Mouse (Mus musculus) forebrain, embryonic 16.5 days (tissue): ENCODE measurements at regions not wholly inside any gene's neighbourhood (a gene's known extent, or its start where the extent isn't known, plus 50 kb on each side); places are given as distances from the start of the nearest gene placed in this dataset.
A peak's percentile ranks its signal among the peaks of the same experiment; 100 is the strongest.

Experiments
- ATAC-seq: fragments of 200-750 bp; cut with Nextera tagmentation; 2 replicates; pipeline ENCODE4 v1.8.0; 2017; ENCODE audit warnings: mild to moderate bottlenecking, moderate library complexity
- H3K27ac ChIP-seq: fragments of 300-500 bp; sonication (generic); 2 replicates; pipeline ENCODE4 v1.5.1; 2014; ENCODE audit warnings: low read length, control low read depth
- H3K27me3 ChIP-seq: fragments of 300-500 bp; sonication (generic); replicated peaks from 2 replicates; pipeline ENCODE4 v1.6.1; 2014; ENCODE audit warnings: low read length; ENCODE audit not compliant: control insufficient read depth, insufficient read depth
- H3K36me3 ChIP-seq: fragments of 300-500 bp; sonication (generic); 2 replicates; pipeline ENCODE4 v1.6.1; 2014; ENCODE audit not compliant: control insufficient read depth, insufficient read depth
- H3K4me1 ChIP-seq: fragments of 300-500 bp; sonication (generic); replicated peaks from 2 replicates; pipeline ENCODE4 v1.6.1; 2014; ENCODE audit warnings: low read length; ENCODE audit not compliant: control insufficient read depth, insufficient read depth
- H3K4me2 ChIP-seq: fragments of 300-500 bp; sonication (generic); 2 replicates; pipeline ENCODE4 v1.6.1; 2014; ENCODE audit warnings: mild to moderate bottlenecking, low read length, control low read depth
- H3K4me3 ChIP-seq: fragments of 300-500 bp; sonication (generic); replicated peaks from 2 replicates; pipeline ENCODE4 v1.5.1; 2014; ENCODE audit warnings: mild to moderate bottlenecking, low read length, control low read depth
- H3K9ac ChIP-seq: fragments of 300-500 bp; sonication (generic); replicated peaks from 2 replicates; pipeline ENCODE4 v1.6.1; 2014; ENCODE audit warnings: low read depth, low read length, control low read depth
- H3K9me3 ChIP-seq: fragments of 300-500 bp; sonication (generic); 2 replicates; pipeline ENCODE4 v1.6.1; 2016; ENCODE audit warnings: low read length; ENCODE audit not compliant: control insufficient read depth
- WGBS: fragments of 180-500 bp; shearing (Covaris S2); extraction: QIAGEN DNeasy Blood & Tissue Kit; methylation state at CpG from one replicate; pipeline ENCODE4 v1.1.7; 2014; 5-methylcytosine and 5-hydroxymethylcytosine counted together

- H3K36me3 ChIP-seq, result no peaks in the 10 kb centered on the region
- no peaks in the 10 kb centered on the region for H3K9me3 ChIP-seq
- no peak overlapping the region for H3K4me2 ChIP-seq
- peak; percentile 61; the same call in 1 of the 2 replicates for ATAC-seq
- WGBS, result 38% methylated on average over 8 of the region's 8 CpGs
- H3K9ac ChIP-seq, result no peak overlapping the region
- no peak overlapping the region for H3K4me3 ChIP-seq
- no peak overlapping the region for H3K27ac ChIP-seq
- no peaks in the 10 kb centered on the region for H3K27me3 ChIP-seq
- H3K4me1 ChIP-seq, result no peaks in the 10 kb centered on the region; the same call in 1 of the 2 replicates
Observed at GRCm38 (mm10) chr3:66661826-66662618, 319.2 kb upstream of the Rsrc1 start.

GRCm38 (mm10) chr3:66683589-66684286, 297.5 kb upstream of the Rsrc1 start:
- Histone ChIP-seq H3K4me3 (no peak overlapping the region), H3K27me3 (no peaks in the 10 kb centered on the region; the same call in 1 of the 2 replicates), H3K9ac (no peak overlapping the region), H3K9me3 (peaks cover 3% of the 10 kb centered on the region; the same call in 1 of the 2 replicates), H3K36me3 (no peaks in the 10 kb centered on the region), H3K4me2 (no peak overlapping the region), H3K4me1 (peaks cover 2% of the 10 kb centered on the region; the same call in 1 of the 2 replicates), H3K27ac (no peak overlapping the region)
- ATAC-seq, result 0 out of 2 replicates have a peak, but pooled peaks have one; percentile 23
- 15% methylated on average over 8 of the region's 8 CpGs for WGBS

- Histone ChIP-seq H3K4me2 (no peak overlapping the region), H3K27ac (no peak overlapping the region)
- 32% methylated on average over 5 of the region's 5 CpGs for WGBS
Observed at GRCm38 (mm10) chr3:66684287-66684903, 296.8 kb upstream of the Rsrc1 start.

GRCm38 (mm10) chr3:66685136-66685535, 296.1 kb upstream of the Rsrc1 start:
- peaks cover 3% of the 10 kb centered on the region; the same call in 1 of the 2 replicates for H3K9me3 ChIP-seq
- 66% methylated on average over 12 of the region's 12 CpGs for WGBS
- H3K36me3 ChIP-seq, result no peaks in the 10 kb centered on the region
- H3K9ac ChIP-seq, result no peak overlapping the region
- peaks cover 2% of the 10 kb centered on the region; the same call in 1 of the 2 replicates for H3K4me1 ChIP-seq
- no peaks in the 10 kb centered on the region; the same call in 1 of the 2 replicates for H3K27me3 ChIP-seq
- H3K27ac ChIP-seq, result no peak overlapping the region
- no peak for ATAC-seq
- no peak overlapping the region for H3K4me2 ChIP-seq
- no peak overlapping the region for H3K4me3 ChIP-seq

More at GRCm38 (mm10) chr3:66684287-66684903, 296.8 kb upstream of the Rsrc1 start:
- Histone ChIP-seq H3K36me3 (no peaks in the 10 kb centered on the region), H3K27me3 (no peaks in the 10 kb centered on the region; the same call in 1 of the 2 replicates), H3K4me1 (peaks cover 2% of the 10 kb centered on the region; the same call in 1 of the 2 replicates), H3K4me3 (no peak overlapping the region), H3K9ac (no peak overlapping the region), H3K9me3 (peaks cover 3% of the 10 kb centered on the region; the same call in 1 of the 2 replicates)
- no peak for ATAC-seq

- peaks cover 3% of the 10 kb centered on the region; the same call in 1 of the 2 replicates for H3K9me3 ChIP-seq
- peaks cover 2% of the 10 kb centered on the region; the same call in 1 of the 2 replicates for H3K4me1 ChIP-seq
- no peak overlapping the region for H3K4me2 ChIP-seq
- ATAC-seq, result no peak
- H3K4me3 ChIP-seq, result no peak overlapping the region
- H3K27me3 ChIP-seq, result no peaks in the 10 kb centered on the region; the same call in 1 of the 2 replicates
- H3K36me3 ChIP-seq, result no peaks in the 10 kb centered on the region
- no peak overlapping the region for H3K9ac ChIP-seq
- WGBS, result 86% methylated on average over 1 of the region's 1 CpGs
- no peak overlapping the region for H3K27ac ChIP-seq
Observed at GRCm38 (mm10) chr3:66687126-66687525, 294.1 kb upstream of the Rsrc1 start.

GRCm38 (mm10) chr3:66690906-66691522, 290.2 kb upstream of the Rsrc1 start:
- Histone ChIP-seq H3K36me3 (no peaks in the 10 kb centered on the region), H3K4me2 (no peak overlapping the region), H3K27ac (no peak overlapping the region), H3K4me1 (no peaks in the 10 kb centered on the region), H3K4me3 (no peak overlapping the region), H3K9ac (no peak overlapping the region), H3K9me3 (peaks cover 3% of the 10 kb centered on the region; the same call in 1 of the 2 replicates), H3K27me3 (no peaks in the 10 kb centered on the region)
- ATAC-seq, result no peak
- 83% methylated on average over 10 of the region's 10 CpGs for WGBS

- no peak overlapping the region for H3K4me2 ChIP-seq
- ATAC-seq, result no peak
- H3K36me3 ChIP-seq, result no peaks in the 10 kb centered on the region
- no peaks in the 10 kb centered on the region for H3K4me1 ChIP-seq
- H3K4me3 ChIP-seq, result no peak overlapping the region
- H3K27ac ChIP-seq, result no peak overlapping the region
- H3K27me3 ChIP-seq, result no peaks in the 10 kb centered on the region
- H3K9me3 ChIP-seq, result no peaks in the 10 kb centered on the region
- 76% methylated on average over 2 of the region's 2 CpGs for WGBS
- no peak overlapping the region for H3K9ac ChIP-seq
Observed at GRCm38 (mm10) chr3:66695125-66695524, 286.1 kb upstream of the Rsrc1 start.

- H3K27ac ChIP-seq, result no peak overlapping the region
- H3K4me3 ChIP-seq, result no peak overlapping the region
- H3K4me2 ChIP-seq, result no peak overlapping the region
- WGBS, result 32% methylated on average over 6 of the region's 6 CpGs
- no peaks in the 10 kb centered on the region for H3K36me3 ChIP-seq
- ATAC-seq, result no peak
- H3K9ac ChIP-seq, result no peak overlapping the region
- H3K4me1 ChIP-seq, result no peaks in the 10 kb centered on the region
- no peaks in the 10 kb centered on the region for H3K27me3 ChIP-seq
- H3K9me3 ChIP-seq, result no peaks in the 10 kb centered on the region
Observed at GRCm38 (mm10) chr3:66695661-66696253, 285.4 kb upstream of the Rsrc1 start.
